Mouse (Mus musculus): ENCODE measurements around the gene Mcpt8. TPM values are rescaled to one million over a fixed set of nuclear protein-coding genes. Genes with fewer than 3 reads are reported as not detected.
"Not testable (repeated sequence)": the region's sequence is repeated elsewhere in the genome, so short reads cannot be mapped to it uniquely, and the experiment has no call there.

Gene Mcpt8
- total RNA-seq (2021) = not detected
- long read RNA-seq, experiment 1 = 0 reads
- long read RNA-seq, experiment 2 = 0 reads

DNA sequence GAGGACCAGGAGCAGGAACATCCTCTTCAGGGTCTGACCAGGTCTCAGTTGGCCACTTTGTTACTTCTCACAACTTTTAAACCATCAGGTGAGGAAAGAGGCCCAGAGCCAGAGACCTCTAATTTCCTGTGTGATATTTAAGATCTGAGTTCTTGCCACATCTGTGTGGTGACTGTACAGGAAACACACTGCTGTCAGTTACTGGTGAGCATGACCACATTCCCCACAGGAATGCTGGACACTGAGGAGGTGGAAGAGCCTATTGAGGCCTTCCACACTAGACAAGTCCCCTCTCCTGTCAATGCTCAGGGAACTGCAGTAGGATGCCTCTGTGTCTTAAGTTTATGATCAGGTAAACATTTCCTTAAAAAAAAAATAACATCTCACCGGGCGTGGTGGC is at the start of gene Mcpt8:
TSS of gene Mcpt8 (minus strand) at position 107 of the 400 bp plus-strand sequence.
- no peak for DNase-seq (ENCODE audit: low spot score in 2 of 2)
- intact Hi-C loops (cut with DNase I) = no loop called here

DNA sequence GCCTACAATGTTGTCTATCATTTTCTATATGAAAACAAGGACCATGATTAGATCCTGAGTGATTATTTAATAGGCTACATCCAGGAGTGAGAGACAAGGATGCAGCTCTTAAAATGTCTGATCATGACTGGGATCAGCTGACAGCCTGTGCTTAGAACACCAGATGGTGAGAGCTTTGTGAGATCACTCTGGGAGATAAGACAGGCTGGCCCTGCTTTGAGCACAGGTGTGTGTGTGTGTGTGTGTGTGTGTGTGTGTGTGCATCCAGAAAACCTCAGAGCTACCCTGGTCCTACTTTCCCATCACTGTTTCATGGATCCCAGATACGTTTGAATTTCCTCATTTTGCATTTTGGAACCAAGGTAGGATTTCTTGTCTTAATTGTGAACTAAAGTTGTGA is 48.6 kb upstream of the Mcpt8 start:
- DNase-seq (ENCODE audit: low spot score in 2 of 2); intact Hi-C loops (cut with DNase I): not testable (repeated sequence)

DNA sequence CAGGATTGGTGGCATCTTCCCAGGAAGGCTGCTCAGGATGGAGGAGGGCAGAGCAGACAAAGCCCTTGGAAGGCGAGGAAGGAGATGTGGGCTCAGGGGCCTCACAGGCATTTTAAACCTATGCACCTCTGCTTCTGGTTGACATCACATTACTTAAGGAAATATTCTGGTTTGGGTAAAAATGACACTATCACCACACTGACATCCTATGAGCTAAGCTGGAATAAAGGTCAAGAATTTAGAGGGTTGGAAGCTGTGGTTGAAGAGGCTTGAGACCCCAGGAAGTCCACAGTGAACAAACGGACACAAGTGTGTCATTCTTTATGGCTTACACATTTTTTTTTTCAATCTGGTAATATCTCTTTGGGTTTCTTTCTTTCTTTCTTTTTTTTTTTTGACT is 47.4 kb upstream of the Mcpt8 start, which contains the start of gene Gzmd:
TSS of gene Gzmd (minus strand) at position 101 of the 400 bp plus-strand sequence.
- intact Hi-C loops (cut with DNase I) = not testable (repeated sequence)

DNA sequence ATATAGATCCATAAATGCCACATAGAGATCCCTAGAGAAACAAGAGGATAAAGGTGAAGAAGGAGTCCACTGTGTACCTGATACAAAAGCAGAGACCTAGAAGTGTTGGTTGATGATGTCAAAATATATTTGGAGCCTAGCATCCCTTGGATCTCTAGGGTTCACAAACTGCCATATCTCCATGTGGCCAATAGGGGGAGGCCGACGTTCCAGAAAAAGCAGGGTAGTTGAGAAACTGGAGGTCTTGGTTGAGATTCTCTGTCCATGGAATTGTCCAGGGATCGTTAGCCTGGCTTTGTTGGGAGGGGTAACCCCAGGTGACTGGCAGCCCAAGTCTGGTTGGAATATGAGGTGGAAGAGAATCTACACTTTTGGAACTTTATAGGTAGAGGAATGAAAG is 43.3 kb upstream of the Mcpt8 start:
- intact Hi-C loops (cut with DNase I) = no loop called here
- no peak for DNase-seq (ENCODE audit: low spot score in 2 of 2)

More for the DNA sequence above, 47.4 kb upstream of the Mcpt8 start, which contains the start of gene Gzmd:
- DNase-seq (ENCODE audit: low spot score in 2 of 2) = not testable (repeated sequence)

DNA sequence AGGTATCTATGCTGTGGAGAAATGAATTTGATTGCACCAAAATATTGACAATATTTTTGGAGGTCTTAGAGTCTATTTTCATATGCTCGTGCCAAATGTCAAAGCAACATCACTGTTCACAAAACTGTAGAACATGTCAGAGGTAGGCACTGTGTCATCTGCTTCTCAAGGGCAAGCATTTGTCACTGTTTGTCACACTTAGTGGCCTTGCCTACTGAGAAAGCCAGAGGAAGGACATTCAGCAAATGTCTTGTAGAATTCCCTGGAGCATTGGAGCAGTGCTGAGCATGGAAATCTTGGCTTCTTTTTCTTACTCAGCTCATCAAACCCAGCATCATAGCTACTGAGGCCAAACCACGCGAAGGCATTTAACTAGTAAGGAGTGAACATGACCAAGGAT is 38.4 kb upstream of the Mcpt8 start:
- DNase-seq (ENCODE audit: low spot score in 2 of 2) = no peak
- intact Hi-C loops (cut with DNase I) = no loop called here

DNA sequence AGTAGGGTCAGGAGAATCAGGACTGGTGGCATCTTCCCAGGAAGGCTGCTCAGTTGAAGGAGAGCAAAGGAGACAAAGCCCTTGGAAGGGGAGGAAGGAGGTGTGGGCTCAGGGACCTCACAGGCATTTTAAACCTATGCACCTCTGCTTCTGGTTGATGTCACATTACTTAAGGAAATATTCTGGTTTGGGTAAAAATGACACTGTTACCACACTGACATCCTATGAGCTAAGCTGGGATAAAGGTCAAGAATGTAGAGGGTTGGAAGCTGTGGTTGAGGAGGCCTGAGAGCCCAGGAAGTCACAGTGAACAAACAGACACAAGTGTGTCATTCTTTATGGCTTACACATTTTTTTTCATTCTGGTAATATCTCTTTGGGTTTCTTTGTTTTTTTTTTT is 35.5 kb upstream of the Mcpt8 start, which contains the start of gene Gzme:
TSS of gene Gzme (minus strand) at position 101 of the 400 bp plus-strand sequence.
- intact Hi-C loops (cut with DNase I) = no loop called here

DNA sequence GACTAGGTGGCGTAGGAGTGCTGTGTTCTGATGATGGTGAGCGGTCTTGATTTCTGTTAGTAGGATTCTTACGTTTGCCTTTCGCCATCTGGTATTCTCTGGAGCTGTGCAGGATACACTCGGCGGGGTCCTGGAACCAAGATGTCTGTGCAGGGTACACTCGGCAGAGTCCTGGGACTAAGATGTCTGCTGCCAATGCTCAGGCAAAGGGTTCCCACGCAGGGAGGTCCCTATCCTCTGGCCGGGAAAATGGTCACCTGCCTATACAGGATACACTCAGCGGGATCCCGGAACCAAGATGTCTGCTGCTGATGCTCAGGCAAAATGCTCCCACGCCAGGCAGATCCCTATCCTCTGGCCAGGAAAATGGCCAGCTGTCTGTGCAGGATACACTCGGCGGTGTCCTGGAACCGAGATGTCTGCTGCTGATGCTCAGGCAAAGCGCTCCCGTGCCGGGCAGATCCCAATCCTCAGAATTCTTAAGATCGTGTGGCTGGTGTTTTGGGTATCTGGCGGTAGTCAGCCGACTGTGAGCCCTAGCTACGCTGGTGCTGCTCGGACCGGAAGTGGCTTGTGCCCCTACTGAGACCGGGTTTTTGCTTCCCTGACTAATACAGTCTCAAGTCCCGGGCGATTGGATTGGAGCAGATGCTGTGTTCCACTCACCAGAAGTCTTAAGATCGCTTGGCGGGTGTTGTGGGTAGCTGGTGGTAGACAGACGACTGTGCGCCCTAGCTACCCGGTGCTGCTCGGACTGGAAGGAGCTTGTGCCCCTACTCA is 30.6 kb upstream of the Mcpt8 start:
- intact Hi-C loops (cut with DNase I); DNase-seq (ENCODE audit: low spot score in 2 of 2): not testable (repeated sequence)

More for the DNA sequence above, 35.5 kb upstream of the Mcpt8 start, which contains the start of gene Gzme:
- no peak for DNase-seq (ENCODE audit: low spot score in 2 of 2)

DNA sequence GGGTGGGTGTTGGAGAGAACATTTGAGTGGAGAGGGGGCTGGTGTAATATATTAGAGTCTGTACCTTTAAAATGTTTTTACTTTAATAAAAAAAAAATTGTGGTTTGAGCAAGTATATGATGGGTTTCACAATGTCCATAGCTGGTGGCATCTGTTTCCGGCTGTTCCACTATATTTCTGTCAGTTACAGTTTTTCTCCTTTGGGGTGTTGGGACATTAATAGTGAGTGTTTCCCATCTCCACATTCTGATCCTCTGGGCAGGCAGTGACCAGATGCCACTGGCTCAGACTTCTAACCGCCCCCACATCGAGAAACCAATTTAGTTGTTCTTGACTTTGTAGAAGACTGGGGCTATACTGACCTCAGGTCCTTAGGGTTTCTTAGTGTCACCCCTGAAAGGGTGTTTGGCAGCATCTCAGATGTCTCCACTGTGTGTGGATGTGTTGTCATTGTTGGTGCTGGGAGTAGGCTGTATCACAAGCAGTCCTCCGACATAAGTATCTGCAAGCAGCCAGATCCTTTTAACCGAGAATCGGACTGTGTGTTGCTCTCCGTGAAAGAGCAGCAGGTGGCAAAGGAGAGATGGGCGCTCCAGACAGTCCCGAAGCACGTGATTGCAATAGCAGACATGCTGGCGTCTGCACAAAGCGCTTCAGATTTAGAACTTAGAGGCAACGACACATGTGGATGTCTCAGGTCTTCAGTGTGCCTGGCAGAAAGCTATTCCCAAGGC is 20.5 kb upstream of the Mcpt8 start:
- intact Hi-C loops (cut with DNase I) = no loop called here

DNA sequence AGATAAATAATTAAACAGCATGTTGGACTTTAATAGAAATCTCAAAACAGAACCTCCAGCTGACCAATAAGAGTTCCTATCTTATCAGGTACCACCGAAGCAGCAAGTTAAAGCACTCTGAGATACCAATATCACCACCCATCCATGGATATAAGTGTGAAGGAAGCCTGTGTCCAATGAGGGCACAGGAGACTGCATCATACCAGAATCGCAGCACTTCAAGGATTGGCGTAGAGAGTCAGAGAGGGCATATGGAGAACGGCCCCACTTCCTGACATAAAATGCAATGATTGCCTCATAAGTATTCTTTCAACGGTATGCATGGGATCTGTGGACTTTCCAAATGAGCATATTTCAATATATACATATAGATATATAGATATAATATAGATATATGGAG is 19.9 kb upstream of the Mcpt8 start:
- DNase-seq (ENCODE audit: low spot score in 2 of 2) = no peak
- intact Hi-C loops (cut with DNase I) = no loop called here

More for the DNA sequence above, 20.5 kb upstream of the Mcpt8 start:
- DNase-seq (ENCODE audit: low spot score in 2 of 2) = peak in 1 of 2 experiments; percentile 11

DNA sequence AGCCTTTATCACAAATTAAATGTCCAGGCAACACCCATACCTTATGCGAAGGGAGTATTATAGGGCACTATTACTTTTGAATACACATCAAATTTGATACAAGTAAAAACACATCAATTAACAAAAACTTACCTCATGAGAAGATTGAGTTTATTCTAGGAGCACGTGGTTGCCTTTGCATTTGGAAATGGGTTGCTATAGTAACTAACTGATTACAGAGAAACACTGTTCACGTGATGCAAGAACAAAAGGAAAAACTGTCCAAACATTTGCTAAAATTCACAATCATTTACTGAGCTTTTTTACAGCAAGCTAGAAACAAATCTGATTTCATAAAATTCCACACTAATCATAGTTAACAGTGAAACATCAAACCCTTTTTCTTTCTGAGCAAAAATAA is 18.4 kb upstream of the Mcpt8 start:
- intact Hi-C loops (cut with DNase I) = no loop called here

DNA sequence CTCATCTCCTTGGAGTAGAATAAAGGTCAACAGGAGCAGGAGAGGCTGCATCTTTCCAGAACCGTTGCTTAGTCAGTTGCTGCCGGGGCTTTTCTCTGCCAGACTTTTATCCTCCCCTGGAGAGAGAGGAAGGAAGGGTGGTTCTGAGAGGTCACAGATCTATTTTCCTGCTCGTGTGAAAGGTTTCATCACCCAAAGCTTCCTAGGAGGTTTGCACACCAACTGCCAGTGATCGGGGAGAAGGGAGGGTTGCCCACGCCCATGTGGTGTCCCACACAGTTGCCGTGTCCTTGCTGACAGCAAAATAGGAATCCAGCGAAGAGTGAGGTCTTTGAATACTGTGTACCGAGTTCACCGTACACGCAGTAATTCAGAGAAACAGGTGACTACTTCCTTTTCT is 17.3 kb upstream of the Mcpt8 start, which contains the start of gene Ctsg:
TSS of gene Ctsg (minus strand) at position 189 of the 400 bp plus-strand sequence.
- no peak for DNase-seq (ENCODE audit: low spot score in 2 of 2)
- intact Hi-C loops (cut with DNase I) = no loop called here

More for the DNA sequence above, 18.4 kb upstream of the Mcpt8 start:
- no peak for DNase-seq (ENCODE audit: low spot score in 2 of 2)

DNA sequence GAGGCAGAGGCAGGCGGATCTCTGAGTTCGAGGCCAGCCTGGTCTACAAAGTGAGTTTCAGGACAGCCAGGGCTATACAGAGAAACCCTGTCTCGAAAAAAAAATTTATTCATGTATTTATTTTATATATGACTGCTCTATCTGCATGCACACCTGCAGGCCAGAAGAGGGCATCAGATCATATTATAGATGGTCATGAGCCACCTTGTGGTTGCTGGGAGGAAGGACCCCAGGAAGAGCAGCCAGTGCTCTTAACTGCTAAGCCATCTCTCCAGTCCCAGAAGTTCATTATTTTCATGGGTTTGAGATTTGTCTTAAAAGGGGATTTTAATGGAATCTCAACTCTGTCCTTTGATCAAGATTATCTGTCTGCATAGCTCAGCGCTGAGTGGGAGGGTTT is 13.9 kb upstream of the Mcpt8 start:
- intact Hi-C loops (cut with DNase I) = no loop called here
- peak; percentile 9 to 30 for DNase-seq (ENCODE audit: low spot score in 2 of 2)

DNA sequence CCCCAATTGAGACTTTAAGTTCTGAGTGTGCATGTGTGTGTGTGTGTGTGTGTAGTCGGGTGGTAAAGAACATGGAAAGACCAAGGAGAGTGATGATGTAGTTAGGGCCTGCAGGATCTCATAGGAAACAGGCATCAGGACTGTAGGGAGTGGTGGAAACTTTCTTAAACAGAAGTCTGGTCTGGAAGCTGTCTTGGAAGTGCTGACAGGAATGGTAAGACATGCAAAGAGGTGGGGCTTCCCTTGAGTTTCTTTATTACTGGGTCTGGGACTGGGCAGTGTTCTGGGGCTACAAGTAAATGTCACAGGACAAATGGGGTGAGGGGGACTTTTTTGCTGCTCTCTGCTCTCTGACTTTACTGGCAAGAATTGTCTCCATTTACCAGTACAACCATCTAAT is 12.5 kb upstream of the Mcpt8 start:
- DNase-seq (ENCODE audit: low spot score in 2 of 2) = no peak
- intact Hi-C loops (cut with DNase I) = no loop called here

DNA sequence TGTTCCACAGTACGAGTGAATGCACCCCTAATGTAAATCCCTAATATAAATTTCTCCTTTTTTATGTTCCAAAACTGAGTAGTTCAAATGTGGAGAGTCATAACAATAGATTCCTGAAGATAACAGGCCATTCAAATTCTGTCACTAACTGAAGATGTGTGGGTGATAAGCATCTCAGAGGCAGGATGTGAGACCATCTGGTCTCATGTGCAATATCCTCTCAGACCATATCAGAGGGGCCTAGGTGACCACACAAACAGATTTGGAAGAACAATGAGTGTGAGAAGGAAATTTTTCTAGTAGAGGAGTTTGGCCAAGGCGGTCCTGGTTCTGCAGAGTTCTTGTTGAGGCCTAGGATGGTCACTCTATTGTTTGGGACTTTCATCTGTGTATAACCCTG is 8.3 kb upstream of the Mcpt8 start:
- no peak for DNase-seq (ENCODE audit: low spot score in 2 of 2)
- intact Hi-C loops (cut with DNase I) = no loop called here

DNA sequence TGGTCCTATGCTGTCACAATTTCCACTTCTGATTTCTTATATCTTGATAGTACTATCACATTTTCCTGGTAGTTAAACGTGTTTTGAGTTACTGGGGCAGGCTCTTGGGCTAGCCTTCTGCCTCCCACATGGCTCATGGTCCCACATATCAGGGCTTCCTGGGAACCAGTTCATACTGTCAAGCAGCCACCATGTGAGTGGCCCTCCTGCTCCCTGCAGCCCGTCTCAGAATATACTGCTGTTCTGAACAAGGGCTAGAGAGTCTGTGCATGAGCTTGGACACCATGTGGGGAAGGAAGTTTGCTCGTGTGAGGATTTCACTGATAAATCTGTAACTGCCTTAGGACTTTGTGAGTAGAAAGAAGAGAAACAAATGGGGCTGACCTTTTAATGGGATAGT is 1.6 kb upstream of the Mcpt8 start:
- intact Hi-C loops (cut with DNase I) = no loop called here

DNA sequence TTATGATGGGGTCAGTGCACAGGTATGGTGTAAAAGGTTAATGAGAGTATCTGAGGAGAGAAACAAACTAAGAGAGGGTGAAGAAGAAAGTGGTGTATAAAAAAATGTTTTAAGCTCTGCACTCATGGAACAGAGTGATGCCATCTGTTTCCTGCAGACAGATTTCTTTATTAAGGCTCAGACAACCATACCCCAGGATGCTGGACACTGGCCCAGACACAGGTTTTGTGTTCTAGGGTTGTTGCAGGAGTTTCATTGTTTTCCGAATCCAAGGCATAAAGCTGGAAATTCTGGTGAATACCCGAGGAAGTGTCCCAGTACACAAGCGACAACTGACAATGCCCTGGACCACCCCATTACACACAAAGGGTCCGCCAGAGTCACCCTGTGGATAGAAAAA is 3.1 kb downstream of the Mcpt8 start:
- DNase-seq (ENCODE audit: low spot score in 2 of 2) = no peak
- intact Hi-C loops (cut with DNase I) = no loop called here

More for the DNA sequence above, 1.6 kb upstream of the Mcpt8 start:
- no peak for DNase-seq (ENCODE audit: low spot score in 2 of 2)

DNA sequence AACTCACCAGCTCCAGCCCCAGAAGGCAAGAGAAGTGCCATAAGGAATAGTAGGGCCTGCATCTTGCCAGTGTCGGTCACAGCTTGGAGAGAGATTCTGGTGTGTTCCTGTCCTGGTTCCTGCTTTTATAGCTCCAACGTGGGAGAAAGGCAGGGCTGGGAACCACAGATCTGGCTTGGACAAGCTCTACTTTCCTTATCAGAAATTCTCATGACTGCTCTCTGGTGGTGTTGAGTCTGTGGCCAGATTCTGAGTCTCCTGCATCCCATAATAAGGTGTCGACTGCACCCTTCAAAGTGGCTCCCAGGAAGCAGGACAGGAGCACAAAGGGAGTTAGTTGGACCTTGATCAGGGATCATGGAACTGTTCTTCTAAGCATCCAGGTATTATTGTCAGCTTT is 22.9 kb downstream of the Mcpt8 start, which contains the start of gene Mcpt4:
TSS of gene Mcpt4 (minus strand) at position 101 of the 400 bp plus-strand sequence.
- intact Hi-C loops (cut with DNase I); DNase-seq (ENCODE audit: low spot score in 2 of 2): not testable (repeated sequence)

DNA sequence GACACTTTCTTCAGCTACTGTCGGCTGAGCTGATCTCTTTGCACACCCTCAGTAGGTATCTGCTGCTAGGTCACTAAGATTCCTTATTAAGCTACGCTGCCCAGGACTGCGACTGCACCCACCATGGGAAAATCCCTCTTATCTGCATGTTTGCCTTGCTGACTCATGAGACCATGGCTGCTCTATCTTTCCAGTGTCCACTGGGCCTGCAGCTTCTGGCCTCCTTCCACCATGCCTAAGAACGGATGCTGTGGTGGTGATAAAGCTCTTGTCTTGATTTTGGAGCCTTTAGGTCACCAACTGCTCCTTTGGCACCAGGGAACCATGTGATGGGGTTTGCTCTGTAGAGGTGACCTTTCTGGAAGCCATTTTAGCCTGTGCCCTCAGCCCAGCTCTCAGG is 27.4 kb downstream of the Mcpt8 start:
- intact Hi-C loops (cut with DNase I) = no loop called here
- no peak for DNase-seq (ENCODE audit: low spot score in 2 of 2)

DNA sequence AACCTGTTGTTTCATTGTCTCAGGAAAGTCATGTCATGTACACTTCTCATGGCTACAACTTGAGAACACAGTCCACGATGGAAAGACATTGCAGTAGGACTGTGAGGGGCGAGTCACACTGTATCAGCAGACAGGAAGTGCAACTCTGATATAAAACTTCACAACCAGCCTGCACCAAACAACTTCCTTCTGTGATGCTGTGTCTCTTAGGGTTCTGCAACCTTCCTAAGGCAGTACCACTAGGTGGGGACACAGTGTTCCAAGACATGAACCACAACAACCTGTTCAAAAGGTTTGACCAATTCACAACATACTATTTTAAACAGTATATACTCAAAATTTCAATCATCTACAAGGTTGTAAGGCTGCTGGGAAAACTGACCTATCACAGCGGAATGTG is 29.7 kb downstream of the Mcpt8 start:
- intact Hi-C loops (cut with DNase I) = no loop called here
- no peak for DNase-seq (ENCODE audit: low spot score in 2 of 2)

DNA sequence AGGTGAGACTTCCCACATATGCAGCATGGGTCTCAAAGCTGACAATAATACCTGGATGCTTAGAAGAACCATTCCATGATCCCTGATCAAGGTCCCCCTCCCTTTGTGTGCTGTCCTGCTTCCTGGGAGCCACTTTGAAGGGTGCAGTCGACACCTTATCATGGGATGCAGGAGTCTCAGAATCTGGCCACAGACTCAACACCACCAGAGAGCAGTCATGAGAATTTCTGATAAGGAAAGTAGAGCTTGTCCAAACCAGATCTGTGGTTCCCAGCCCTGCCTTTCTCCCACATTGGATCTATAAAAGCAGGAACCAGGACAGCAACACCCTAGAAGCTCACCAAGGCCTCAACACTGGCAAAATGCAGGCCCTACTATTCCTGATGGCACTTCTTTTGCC is 43.3 kb downstream of the Mcpt8 start, which contains the start of gene Mcpt2:
TSS of gene Mcpt2 (plus strand) at position 250 of the 400 bp plus-strand sequence.
- DNase-seq (ENCODE audit: low spot score in 2 of 2); intact Hi-C loops (cut with DNase I): not testable (repeated sequence)

Measured in left cerebral cortex, postnatal 14 days (tissue).